Mouse (Mus musculus) effector memory CD4-positive, alpha-beta T cell, adult 5 months (primary cell): ENCODE results near the gene Dnaja4. TPM values are rescaled to one million over a fixed set of nuclear protein-coding genes. Genes with fewer than 3 reads are reported as not detected.

ENCODE experiments used
- polyA plus RNA-seq: library from polyadenylated mRNA; unstranded; fragments of 100-300 nt; shearing (Covaris generic); gene quantifications from one replicate; pipeline ENCODE4 v1.2.1, GENCODE M21; 2017

Dnaja4 gene
- 58.2 TPM for polyA plus RNA-seq

GRCm38 (mm10) chr9:54698318-54699086, at the start of gene Dnaja4:
Dnaja4 (plus strand) TSS chr9:54698873.

GRCm38 (mm10) chr9:54661605-54662377, 36.9 kb upstream of the Dnaja4 start, which contains the start of gene Acsbg1:
Acsbg1 (minus strand) TSS chr9:54661870.

GRCm38 (mm10) chr9:54733921-54734638, 35.4 kb downstream of the Dnaja4 start, which contains the start of gene Wdr61:
Wdr61 (minus strand) TSS chr9:54734519.

GRCm38 (mm10) chr9:54764561-54765217, 66.0 kb downstream of the Dnaja4 start, which contains the start of gene Crabp1:
Crabp1 (plus strand) TSS chr9:54764748.

Other genes starting within 250 kb of the Dnaja4 start
- gene Dmxl2, start 197.2 kb upstream of the Dnaja4 start, polyA plus RNA-seq: 0.37 TPM
- not detected for gene Sh2d7, start 159.9 kb upstream of the Dnaja4 start, polyA plus RNA-seq
- 0.35 TPM for gene Cib2, start 138.7 kb upstream of the Dnaja4 start, polyA plus RNA-seq
- gene Idh3a, start 112.5 kb upstream of the Dnaja4 start, polyA plus RNA-seq: 90.5 TPM
- gene Acsbg1, start 37.0 kb upstream of the Dnaja4 start, polyA plus RNA-seq: 19.6 TPM
- gene Wdr61, start 35.6 kb downstream of the Dnaja4 start, polyA plus RNA-seq: 58.7 TPM
- gene Crabp1, start 65.9 kb downstream of the Dnaja4 start, polyA plus RNA-seq: not detected
- gene Ireb2, start 164.9 kb downstream of the Dnaja4 start, polyA plus RNA-seq: 15.2 TPM
- gene Hykk, start 218.4 kb downstream of the Dnaja4 start, polyA plus RNA-seq: 0.34 TPM